Mouse (Mus musculus) kidney, adult 2 months (tissue): ENCODE measurements around the gene Mgat4c. TPM values are rescaled to one million over a fixed set of nuclear protein-coding genes. Genes with fewer than 3 reads are reported as not detected.

ENCODE experiments used
- DNase-seq: peaks from one replicate; pipeline ENCODE4 v3.0.0; 2021
- H3K27ac ChIP-seq: fragments of 200-500 bp; 2 replicates; pipeline ENCODE4 v1.5.1; 2012; ENCODE audit warnings: low read depth, low read length, control low read depth, inconsistent platforms; ENCODE audit not compliant: insufficient read depth
- H3K27me3 ChIP-seq: fragments of 200-500 bp; replicated peaks from 2 replicates; pipeline ENCODE4 v1.6.1; 2012; ENCODE audit warnings: mild to moderate bottlenecking, moderate library complexity, low read length, inconsistent platforms; ENCODE audit not compliant: control insufficient read depth, insufficient read depth
- H3K36me3 ChIP-seq: fragments of 200-500 bp; 2 replicates; pipeline ENCODE4 v1.6.1; 2012; ENCODE audit warnings: mild to moderate bottlenecking, moderate library complexity, low read length, inconsistent platforms; ENCODE audit not compliant: control insufficient read depth, insufficient read depth
- H3K4me1 ChIP-seq: fragments of 200-500 bp; 2 replicates; pipeline ENCODE4 v1.6.1; 2011; ENCODE audit warnings: low read length; ENCODE audit not compliant: control insufficient read depth, insufficient read depth
- H3K4me3 ChIP-seq: fragments of 200-500 bp; 2 replicates; pipeline ENCODE4 v1.5.1; 2011; ENCODE audit warnings: mild to moderate bottlenecking, low read depth, low read length, control low read depth; ENCODE audit not compliant: insufficient read depth
- CTCF ChIP-seq: fragments of 200-500 bp; conservative IDR thresholded peaks from 2 replicates; pipeline ENCODE4 v1.5.1; 2011; ENCODE audit warnings: low read depth, mild to moderate bottlenecking, control low read depth, low read length, moderate library complexity, mixed read lengths; ENCODE audit not compliant: insufficient read depth, insufficient read length
- POLR2A ChIP-seq: fragments of 200-500 bp; IDR thresholded peaks from one replicate; pipeline ENCODE4 v1.6.1; 2011; ENCODE audit warnings: low read depth, low read length, control low read depth
- WGBS: fragments of 180-500 bp; shearing (Covaris S2); methylation state at CpG from one replicate; pipeline ENCODE4 v1.1.7; 2018; 5-methylcytosine and 5-hydroxymethylcytosine counted together
- polyA plus RNA-seq: library from polyadenylated mRNA; depleted of rRNA; stranded (reverse); fragments of >200 nt; gene quantifications from 2 replicates; pipeline ENCODE4 v1.2.3, GENCODE M21; 2012

The Mgat4c gene
- polyA plus RNA-seq, 1 experiment, result 0.47 TPM

- no peak for DNase-seq
- Histone ChIP-seq H3K4me3 (no peak overlapping the region), H3K36me3 (no peaks in the 10 kb centered on the region), H3K4me1 (no peaks in the 10 kb centered on the region), H3K27ac (no peak overlapping the region), H3K27me3 (no peaks in the 10 kb centered on the region)
- 86% methylated on average over 4 of the region's 4 CpGs for WGBS
- TF ChIP-seq POLR2A, result no peak
- TF ChIP-seq CTCF, result no peak
These were observed 446.1 kb downstream of the Mgat4c start for GRCm38 (mm10) chr10:102127340-102127739.

- DNase-seq, result no peak
- no peaks in the 10 kb centered on the region for H3K4me1 ChIP-seq
- H3K27ac ChIP-seq, result no peak overlapping the region
- no peaks in the 10 kb centered on the region for H3K27me3 ChIP-seq
- H3K36me3 ChIP-seq, result no peaks in the 10 kb centered on the region
- TF ChIP-seq CTCF (no peak), POLR2A (no peak)
- no peak overlapping the region for H3K4me3 ChIP-seq
- WGBS, result 68% methylated on average over 5 of the region's 5 CpGs
These were observed 473.6 kb downstream of the Mgat4c start for GRCm38 (mm10) chr10:102154865-102155264.

GRCm38 (mm10) chr10:102155853-102156252 is 474.6 kb downstream of the Mgat4c start:
- TF ChIP-seq CTCF (no peak), POLR2A (no peak)
- DNase-seq, result no peak
- H3K27ac ChIP-seq, result no peak overlapping the region
- no peaks in the 10 kb centered on the region for H3K4me1 ChIP-seq
- no peaks in the 10 kb centered on the region for H3K36me3 ChIP-seq
- WGBS, result 37% methylated on average over 1 of the region's 1 CpGs
- no peak overlapping the region for H3K4me3 ChIP-seq
- no peaks in the 10 kb centered on the region for H3K27me3 ChIP-seq

DNA sequence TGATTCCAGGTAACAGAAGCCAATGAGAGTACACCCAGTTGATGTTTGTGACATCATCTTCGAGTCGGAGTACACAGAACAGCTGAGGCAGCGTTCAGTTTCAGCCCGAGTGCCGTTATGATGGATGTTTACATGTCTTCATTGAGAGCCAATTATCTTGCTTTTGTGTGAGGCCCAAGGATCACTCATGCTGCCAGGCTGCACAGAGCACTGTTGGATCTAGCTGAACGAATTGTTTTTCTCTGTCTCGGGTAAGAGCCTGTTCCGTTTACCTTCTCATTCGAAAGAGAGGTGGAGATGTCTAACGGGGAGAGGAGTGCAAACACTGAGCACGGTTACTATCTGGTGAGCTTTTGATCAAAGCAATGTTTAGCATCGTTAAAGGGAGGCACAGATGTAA is 477.5 kb downstream of the Mgat4c start:
- H3K27ac ChIP-seq, result no peak overlapping the region
- no peak overlapping the region for H3K4me3 ChIP-seq
- no peaks in the 10 kb centered on the region for H3K4me1 ChIP-seq
- WGBS, result 26% methylated on average over 12 of the region's 12 CpGs
- no peaks in the 10 kb centered on the region for H3K36me3 ChIP-seq
- no peak for TF ChIP-seq POLR2A
- no peak for TF ChIP-seq CTCF
- DNase-seq, result no peak
- H3K27me3 ChIP-seq, result no peaks in the 10 kb centered on the region

GRCm38 (mm10) chr10:102184726-102185125 is 503.4 kb downstream of the Mgat4c start:
- Histone ChIP-seq H3K4me1 (no peaks in the 10 kb centered on the region), H3K4me3 (no peak overlapping the region), H3K27me3 (no peaks in the 10 kb centered on the region), H3K27ac (no peak overlapping the region), H3K36me3 (no peaks in the 10 kb centered on the region)
- WGBS, result 49% methylated on average over 3 of the region's 3 CpGs
- DNase-seq, result no peak
- TF ChIP-seq POLR2A (no peak), CTCF (no peak)

DNA sequence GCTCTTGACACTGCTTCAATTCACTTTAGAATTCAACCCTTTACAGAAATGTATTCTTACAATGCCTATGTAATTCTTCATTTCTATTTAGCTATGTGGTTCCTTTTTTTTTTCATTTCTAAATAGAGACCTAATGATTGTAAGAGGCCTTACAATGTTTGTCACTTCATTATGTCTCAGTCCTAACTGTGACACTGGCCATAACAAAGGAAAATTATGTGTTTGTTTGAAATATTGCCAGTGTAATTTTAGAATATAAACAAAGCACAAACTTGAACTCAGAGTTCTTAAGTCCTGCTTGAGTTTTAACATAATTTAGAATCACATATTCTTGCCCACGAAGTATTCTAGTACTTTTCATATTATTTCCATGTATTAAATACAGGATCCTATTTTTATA is 510.4 kb downstream of the Mgat4c start:
- no peaks in the 10 kb centered on the region for H3K4me1 ChIP-seq
- no peaks in the 10 kb centered on the region for H3K36me3 ChIP-seq
- H3K4me3 ChIP-seq, result no peak overlapping the region
- no peak for DNase-seq
- no peaks in the 10 kb centered on the region for H3K27me3 ChIP-seq
- TF ChIP-seq POLR2A (no peak), CTCF (no peak)
- 77% methylated on average over 1 of the region's 1 CpGs for WGBS
- H3K27ac ChIP-seq, result no peak overlapping the region

GRCm38 (mm10) chr10:102196850-102197249 is 515.6 kb downstream of the Mgat4c start:
- H3K36me3 ChIP-seq, result no peaks in the 10 kb centered on the region
- 85% methylated on average over 4 of the region's 4 CpGs for WGBS
- no peaks in the 10 kb centered on the region for H3K27me3 ChIP-seq
- H3K4me3 ChIP-seq, result no peak overlapping the region
- TF ChIP-seq POLR2A, result no peak
- TF ChIP-seq CTCF, result no peak
- DNase-seq, result no peak
- no peak overlapping the region for H3K27ac ChIP-seq
- no peaks in the 10 kb centered on the region for H3K4me1 ChIP-seq

DNA sequence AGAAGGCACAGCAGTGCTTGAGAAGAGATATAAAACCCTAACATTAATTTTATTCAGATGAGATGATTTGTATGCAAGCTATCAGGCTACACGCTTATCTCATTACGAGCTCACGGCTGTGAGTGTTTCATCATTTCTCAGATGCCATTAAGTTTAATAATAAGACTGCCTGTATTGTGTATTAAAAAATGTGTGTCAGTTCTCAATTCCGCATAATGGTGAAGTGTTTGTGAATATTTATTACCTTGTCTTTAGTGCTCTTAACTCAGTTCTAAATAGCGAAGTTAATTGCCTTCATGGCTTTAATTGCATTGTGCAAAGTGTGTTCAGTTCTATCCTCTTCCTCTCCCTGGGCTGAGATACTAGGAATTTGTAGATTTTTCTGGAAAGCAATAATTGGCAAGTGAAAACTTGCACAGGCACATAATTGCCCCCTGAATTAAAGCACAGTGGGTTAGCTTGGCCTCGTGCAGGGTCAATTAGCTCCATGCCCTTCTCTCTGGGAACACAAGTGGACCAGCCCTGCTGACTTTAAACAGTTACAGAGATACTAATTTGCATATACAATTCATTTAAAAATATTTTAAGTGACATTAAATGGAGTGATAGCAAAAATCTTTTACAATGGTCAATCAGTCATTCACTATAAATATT is 557.4 kb downstream of the Mgat4c start:
- H3K4me1 ChIP-seq, result no peaks in the 10 kb centered on the region
- no peak for TF ChIP-seq CTCF

More for the DNA sequence above, 557.4 kb downstream of the Mgat4c start:
- no peak overlapping the region for H3K4me3 ChIP-seq
- 72% methylated on average over 6 of the region's 6 CpGs for WGBS
- no peaks in the 10 kb centered on the region for H3K36me3 ChIP-seq
- no peak for DNase-seq
- H3K27me3 ChIP-seq, result no peaks in the 10 kb centered on the region
- no peak overlapping the region for H3K27ac ChIP-seq
